Mouse (Mus musculus) adrenal gland, postnatal 10 days (tissue): ENCODE data around the gene Ranbp3l. TPM values are rescaled to one million over a fixed set of nuclear protein-coding genes. Genes with fewer than 3 reads are reported as not detected.
"Not testable (repeated sequence)": the region's sequence is repeated elsewhere in the genome, so short reads cannot be mapped to it uniquely, and the experiment has no call there.

Experiments used
- DNase-seq: peaks from one replicate; pipeline ENCODE4 v3.0.0; 2021; ENCODE audit warnings: mixed read lengths
- long read RNA-seq, 2 experiments: library from polyadenylated mRNA; stranded (forward); transcript quantifications; one replicate each; pipeline ENCODE4 v2.0.0; 2021
- total RNA-seq, 2 experiments: library from RNA; stranded (reverse); gene quantifications; 2 replicates each; pipeline ENCODE4 v1.2.3; 2021

Ranbp3l gene
- total RNA-seq, result under 1 TPM; 0.18 to 0.21 TPM
- long read RNA-seq, experiment 1, result 0 reads
- long read RNA-seq, experiment 2, result 0 reads

DNA sequence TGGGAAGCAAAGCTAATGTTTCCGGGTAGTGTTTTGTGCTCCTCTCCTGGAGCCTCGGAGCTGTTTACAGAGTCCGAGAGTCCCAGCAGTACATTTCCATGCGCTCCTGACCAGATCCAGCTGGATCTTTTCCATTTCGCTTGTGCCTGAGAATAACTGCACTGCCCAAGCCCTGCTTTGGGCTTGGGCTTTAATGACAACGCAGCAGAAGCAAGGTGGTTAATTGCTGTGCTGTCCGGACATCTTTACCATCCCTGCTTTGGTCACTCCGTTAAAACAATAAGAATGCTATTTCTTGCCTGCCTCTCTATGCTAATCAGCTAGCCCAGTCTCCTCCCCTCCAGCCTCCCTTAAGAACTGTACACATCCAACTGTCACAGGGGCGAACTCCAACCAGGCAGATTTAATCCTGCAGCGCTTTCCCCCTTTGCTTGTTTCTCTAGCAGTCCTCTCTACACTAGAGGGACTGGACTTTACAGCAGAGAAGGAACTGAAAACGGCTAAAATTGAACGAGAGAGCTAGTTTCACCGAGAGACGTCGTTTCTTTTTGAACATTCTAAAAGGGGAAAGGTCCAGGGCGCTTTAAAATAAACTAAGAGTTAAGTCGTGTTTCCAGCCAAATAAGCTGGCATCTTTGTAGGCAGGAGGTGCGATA, at the start of gene Ranbp3l:
Gene Ranbp3l (plus strand): TSS at position 377 of the 656 bp plus-strand sequence.
- peak; percentile 18 for DNase-seq

DNA sequence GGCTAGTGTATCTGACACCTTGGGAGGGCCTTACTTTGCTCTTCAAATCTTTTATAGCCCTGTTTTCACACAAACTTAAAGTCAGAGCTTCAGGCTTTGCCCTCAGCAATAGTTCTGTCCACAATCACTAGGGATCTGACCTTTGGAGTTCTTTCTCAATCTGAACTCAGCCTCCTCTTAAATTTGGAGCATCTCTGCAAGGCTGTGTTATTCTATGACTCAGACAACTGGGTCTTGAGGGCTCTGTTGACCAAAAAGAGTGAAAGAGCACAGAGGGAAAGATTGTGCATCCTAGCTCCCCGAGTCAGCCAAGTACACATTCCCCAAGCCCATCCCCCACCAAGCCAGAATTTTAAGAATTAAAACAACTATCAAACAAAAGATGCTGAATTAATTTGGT, 37.7 kb upstream of the Ranbp3l start:
- no peak for DNase-seq

DNA sequence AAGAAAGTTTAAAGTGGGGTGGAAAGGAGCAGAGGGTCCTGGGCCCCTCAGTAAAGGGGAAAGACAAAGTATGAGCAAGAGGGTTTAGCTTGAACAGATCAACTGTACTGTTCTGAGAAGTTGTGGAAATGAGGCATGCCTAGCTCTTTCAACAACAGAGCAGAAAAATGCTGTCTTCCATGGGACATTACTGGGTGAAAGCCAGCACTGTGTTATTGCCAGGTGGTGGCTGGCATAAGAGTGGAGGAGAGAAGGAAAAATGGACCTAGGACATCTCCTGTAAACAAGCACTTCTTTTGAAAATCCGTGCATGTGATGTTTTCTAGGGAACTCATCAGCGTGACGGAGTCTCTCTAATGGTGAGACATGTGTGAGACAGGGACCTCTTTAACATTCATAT, 30.8 kb upstream of the Ranbp3l start:
- peak; percentile 2 for DNase-seq

DNA sequence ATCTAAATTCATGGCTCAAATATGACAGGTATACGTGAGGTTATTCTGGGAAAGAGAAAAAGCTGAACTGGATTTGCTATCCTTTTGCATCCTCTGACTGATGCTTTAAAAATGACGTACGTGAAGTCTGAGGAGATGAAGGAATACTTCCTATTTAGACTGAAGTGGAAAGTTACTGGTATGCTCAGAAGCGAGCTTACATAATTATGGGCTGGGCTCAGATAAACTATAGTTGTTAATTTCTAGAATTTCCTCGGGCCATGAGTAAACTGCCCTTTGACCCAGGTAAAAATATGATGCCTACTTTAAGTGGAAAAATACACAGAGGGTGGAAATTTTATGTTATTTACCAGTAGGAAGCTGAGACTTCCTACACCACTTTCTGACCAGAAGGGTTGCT, 26.9 kb upstream of the Ranbp3l start:
- DNase-seq, result no peak

DNA sequence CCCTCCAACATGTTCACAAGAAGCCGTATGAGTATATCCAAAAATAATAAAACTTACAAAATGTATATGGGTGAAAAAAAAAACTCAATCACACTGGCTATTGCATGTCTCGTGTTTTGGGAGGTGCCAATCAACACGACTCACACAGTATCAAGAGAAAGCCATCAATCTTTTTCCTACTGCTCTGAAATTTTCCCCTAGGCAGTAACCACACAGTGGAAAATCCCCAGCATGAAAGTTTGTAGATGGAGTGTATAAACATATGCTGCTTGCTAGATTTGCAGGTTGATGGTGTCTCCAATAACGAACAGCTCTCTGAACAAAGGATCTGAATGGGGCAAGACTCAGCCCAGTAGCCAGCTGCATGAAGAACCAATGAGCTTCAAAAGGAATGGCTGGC, 16.9 kb upstream of the Ranbp3l start:
- DNase-seq, result no peak

DNA sequence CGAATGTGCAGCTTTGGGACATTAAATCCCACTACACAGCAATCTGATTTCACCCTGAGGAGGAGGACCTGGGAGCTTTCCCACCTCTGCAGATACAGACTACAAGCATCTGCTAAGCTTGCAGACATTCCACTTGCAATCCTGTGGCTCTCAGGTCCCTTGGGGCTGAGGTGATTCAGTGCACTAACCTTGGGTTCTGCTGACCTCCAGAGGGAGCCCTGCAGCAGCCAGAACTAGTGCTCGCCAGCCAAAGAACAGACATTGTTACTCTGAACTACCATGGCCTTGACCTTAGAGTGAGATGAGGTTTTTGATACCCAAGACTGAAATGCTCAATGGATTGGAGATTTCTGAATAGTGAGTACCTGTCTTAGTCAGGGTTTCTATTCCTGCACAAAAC, 4.4 kb upstream of the Ranbp3l start:
- DNase-seq, result peak; percentile 47

DNA sequence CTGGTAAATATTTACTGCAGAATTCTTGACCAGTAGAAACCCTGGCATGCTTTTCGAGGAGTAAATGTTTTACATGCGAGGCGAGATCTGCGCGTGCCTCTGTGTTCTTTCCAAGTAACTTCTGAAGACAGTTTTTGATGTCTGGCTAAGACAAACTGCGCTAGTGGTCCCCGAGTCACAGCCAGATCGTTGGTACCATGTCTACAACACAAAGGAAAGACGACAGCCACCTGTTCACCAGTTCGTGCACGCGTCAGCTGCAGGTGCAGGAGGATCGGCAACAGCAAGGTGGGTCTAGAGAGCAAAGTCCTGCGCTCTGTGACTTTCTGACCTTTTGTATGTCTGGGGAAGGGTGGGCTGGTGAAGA, 463 bp downstream of the Ranbp3l start:
- no peak for DNase-seq

DNA sequence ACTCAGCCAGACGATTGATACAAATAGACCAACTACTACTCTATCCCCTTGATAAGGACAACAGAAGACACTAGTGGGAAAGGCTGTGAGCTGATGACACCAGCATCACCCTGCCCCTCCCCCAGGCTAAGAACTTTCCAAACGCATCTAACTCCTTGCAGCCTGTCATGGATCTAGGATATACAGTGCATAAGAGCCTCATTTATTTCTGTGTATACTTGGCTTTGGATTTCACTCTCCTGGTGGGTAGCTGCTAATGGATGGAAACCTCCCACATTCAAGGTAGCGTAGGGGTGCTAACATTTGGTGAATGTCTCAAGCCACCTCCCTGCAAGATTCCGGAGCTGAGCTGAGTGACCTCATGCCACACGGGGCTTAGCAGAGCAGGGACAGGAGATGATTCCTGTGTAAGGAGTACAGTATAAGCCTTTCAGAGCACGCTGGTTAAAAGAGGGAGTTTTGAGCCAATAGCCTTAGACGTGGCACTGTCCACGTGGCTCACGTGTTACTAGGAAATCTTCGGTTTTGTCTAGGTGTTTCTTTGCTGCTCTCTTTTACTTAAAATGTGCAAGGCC, 1.4 kb downstream of the Ranbp3l start:
- DNase-seq, result no peak

DNA sequence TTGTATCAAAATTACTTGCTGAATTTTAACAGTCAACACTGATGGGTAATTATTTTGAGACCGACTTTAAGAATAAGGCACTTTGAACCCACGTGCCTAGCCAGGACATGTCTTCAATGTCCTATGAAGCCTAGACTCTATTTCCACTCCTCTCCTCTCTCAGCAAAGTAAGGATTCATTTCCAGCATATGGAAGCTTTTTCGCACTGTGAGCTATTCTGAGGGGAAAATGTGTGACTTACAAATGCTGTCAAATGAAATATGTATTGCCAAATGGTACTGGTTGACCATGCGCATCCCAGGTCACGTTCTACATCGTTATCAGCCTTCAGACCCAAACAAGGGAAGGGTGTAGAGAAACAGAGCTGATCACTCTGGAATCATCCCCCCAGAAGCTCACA, 23.5 kb downstream of the Ranbp3l start:
- no peak for DNase-seq

DNA sequence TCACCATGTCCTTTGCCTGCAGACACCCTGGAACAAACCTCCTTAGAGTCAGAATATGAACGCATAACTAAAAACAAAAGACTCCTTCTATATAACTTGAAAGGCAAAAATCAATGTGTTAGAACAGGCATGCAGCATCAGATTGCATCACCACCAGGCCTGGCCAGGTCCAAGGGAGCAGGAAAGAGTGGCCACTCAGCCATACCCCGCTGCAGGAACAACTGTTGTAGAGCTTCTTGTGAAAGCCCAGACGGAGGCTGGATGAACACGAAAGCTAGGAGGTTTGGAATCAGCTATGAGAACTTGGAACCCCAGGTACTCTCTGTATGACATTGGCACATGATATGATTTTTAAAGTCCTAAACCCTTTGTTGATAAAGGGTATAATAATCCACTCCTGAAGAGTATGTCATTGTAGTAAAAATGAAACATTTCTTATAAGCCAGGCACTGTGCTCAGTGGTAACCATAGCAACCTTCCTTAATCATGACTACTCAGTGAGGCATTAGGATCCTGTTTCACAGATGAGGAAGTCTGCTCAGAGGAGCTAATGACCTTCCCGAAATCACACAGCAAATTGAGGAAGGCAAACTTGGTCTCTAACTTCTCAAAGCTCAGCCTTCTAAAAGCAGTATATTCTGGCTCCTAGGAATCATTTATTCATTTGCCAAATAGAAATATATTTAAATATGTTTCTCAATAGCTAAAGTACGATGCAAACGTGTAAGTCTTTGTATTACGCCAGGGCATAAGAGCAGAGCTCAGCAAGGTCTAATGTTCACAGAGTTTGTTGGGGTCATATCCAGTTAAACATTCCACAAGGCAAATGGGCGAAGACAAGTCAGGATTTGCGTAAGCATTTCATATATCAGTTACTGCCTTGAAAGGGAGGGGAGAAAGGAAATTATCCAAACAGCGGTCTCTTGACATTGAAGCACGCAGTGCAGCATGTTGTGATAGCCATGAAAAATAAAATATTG, 24.4 kb downstream of the Ranbp3l start:
- DNase-seq, result no peak

DNA sequence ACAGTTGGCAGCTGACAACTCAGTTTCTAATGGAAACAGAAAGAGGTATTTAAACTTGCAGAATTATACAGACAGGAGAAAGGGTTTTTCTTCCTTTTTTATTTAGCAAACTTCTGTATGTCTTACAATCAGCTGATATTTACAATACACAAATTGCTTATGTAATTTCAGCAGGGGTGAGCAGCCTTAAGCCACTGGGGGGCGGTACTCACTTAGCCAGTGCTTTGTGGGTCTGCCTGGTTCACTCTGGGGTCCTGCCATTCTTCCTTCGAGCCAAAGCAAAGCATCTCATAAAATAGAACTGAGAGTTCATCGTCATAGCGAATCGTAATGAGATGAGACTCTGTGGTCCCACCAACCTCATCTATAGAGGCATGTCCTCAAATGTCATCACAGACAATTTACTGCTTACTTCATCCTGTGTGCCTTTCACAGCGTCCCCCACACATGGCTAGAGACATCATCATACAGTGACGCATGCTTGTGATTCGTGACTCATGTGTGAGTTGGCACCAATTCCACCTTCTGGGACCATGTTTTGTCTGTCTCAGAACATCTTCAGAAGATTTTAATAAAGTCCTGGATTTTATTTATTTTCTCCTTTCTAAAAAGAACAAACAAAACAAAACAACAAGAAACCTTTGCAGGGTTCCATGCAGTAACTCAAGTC, 27.0 kb downstream of the Ranbp3l start:
- DNase-seq, result peak; percentile 42

DNA sequence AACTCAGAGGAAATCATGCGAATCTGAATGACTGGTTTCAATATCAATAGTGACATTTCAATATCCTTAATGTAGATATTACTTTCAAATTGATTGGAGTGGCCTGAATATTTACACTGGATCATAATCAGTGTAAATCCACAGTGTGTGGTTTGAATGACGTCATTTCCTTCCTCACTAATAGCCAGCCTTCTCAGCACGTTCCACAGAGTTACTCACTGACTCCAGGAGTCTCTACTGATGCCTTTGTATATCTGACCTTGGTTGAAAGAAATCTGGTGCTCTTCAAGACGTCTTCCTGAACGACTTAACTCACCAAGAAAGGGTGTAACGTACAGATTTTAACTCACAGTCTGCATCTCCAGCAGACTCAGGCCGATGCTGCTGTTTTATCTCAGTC, 27.7 kb downstream of the Ranbp3l start:
- no peak for DNase-seq

DNA sequence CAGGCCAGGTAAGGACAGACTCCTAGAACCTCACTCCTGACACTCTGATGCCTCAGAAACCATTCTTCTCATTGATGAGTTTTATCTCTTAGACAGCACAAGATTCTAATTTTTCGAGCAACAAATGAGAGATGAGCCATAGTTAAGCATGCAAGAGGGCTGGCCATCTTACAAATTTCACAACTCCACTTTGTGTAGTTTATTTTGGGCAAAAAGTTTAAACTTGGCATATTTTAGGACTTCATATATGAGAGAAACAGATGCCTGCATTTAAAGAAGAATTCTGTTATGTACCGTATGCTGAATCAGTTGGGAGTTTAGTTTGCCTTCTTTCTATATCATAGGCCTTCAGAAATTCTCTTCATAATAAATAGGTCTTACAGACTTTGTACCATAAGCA, 35.0 kb downstream of the Ranbp3l start:
- DNase-seq, result no peak

DNA sequence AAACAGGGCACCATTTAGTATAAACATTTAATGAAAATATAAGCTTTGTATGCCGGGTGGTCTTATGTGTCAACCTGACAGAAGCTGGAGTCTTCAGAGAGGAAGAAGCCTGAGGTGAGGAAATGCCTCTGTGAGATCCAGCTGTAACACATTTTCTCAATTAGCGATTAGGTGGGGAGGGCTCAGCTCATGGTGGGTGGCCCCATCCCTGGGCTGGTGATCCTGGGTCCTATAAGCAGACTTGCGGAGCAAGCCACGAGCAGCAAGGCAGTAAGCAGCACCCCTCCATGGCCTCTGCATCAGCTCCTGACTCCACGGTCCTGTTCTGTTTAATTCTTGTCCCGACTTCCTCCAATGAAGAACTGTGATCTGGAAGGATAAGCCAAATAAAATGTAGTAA, 41.4 kb downstream of the Ranbp3l start:
- no peak for DNase-seq

DNA sequence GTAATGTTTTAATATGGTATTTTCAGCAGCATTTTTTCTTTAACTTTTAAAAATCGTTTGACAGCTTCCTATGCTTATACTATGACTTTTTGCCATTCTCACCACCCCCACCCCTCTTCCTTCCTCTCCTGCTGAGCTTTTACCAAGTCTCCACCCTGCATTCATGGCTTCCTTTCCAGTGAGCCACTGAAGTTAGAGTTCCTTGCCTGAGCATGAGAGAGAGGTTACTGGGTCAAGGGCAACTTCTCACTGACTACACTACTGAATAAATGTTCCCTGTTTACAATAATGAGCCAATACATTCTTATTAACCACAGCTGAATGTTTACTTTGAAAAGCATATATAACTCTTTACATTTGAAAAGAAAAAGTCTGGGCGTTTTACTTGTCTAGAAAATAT, 46.8 kb downstream of the Ranbp3l start:
- no peak for DNase-seq

DNA sequence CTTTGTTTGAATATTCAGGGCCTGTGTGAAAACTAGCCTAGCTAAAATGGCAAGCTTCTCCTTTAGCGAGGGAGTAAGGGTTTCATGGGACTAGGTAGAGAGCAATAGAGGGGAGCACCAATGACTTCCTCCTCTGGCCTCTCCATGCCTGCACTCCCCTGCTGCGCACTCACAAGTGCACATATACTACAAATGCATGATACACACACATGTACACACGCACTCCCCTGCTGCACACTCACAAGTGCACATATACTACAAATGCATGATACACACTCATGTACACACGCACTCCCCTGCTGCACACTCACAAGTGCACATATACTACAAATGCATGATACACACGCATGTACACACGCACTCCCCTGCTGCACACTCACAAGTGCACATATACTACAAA, 47.7 kb downstream of the Ranbp3l start:
- not testable (repeated sequence) for DNase-seq

DNA sequence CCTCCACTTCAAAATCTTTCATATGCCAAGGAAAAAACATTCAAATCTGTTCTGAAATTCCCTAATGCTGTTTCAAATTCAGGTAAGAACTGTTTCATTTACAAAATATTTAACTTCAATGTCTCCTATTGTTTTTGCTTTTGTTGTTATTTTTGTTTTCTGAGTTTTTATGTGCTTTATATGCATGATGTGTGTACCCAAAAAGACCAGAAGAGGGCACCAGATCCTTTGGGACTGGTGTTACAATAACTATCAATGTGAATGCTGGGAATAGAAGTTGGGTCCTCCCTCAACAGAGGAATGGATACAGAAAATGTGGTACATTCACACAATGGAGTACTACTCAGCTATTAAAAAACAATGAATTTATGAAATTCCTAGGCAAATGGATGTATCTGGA, 88.0 kb downstream of the Ranbp3l start:
- DNase-seq, result no peak

DNA sequence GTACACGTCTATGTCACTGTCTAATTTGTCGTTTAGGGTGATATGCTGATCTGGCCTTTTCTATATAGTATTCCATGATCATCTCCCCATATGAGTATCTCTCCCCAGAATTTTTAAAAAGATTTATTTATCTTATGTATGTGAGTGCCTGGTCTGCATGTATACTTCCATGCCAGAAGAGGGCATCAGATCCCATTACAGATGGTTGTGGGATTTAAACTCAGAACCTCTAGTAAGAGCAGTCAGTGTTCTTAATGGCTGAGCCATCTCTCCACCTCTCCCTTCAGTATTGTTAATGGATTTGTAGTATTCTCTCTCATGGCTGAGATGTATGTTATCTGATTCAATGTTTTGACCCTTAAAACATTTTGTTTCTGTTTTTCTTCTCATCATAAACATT, 92.1 kb downstream of the Ranbp3l start:
- no peak for DNase-seq

DNA sequence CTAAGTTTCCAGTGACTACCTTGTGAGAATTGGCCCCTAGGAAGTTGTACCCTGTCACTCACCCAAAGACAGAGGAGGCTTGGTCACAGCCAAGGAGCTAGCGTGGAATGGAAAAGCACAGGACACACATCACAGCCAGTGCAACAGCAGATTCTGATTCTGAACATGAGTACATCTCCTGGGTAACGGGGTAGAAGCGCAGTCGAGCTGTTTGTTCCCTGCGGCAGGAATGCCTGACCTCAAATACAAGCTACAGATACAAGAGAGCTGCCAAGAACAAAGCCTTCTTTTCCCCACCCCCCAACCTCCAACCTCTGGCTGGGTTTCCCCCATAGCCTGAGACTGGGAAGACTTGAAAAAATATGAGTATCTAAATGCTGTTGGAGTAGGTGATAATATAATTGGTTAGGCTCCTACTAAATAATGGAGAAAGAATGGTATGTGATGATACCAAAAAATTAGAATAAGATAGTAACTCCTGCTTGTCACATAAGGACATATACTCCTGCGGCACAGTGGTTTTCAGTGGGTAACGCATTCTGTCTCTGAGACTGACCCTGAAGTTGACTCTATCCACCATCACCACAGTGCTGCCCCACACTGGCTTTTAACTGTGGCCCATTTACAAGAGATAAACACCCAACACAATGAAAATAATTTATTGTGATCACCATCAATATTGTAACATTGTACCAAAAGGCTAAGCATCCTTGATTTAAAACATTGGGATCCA, 93.6 kb downstream of the Ranbp3l start:
- no peak for DNase-seq

DNA sequence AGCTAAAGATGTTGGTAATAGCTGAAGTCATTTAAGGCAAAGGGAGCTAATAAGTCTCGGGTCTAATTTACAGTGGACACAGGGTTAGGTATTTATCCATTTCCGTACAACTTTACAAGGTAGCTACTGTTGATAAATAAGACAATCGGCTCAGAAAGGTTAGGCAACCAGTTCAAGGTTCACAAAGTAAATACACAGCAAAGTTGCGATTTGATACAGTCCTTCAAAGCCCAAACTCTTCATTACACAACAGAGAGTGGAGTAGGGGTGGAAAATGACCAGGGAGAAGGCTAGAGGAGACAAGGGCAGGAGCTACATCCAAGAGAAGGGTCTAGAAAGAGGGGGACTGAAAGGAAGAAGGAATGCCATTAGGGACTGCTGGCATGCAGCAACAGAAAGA, 101.1 kb downstream of the Ranbp3l start:
- no peak for DNase-seq

DNA sequence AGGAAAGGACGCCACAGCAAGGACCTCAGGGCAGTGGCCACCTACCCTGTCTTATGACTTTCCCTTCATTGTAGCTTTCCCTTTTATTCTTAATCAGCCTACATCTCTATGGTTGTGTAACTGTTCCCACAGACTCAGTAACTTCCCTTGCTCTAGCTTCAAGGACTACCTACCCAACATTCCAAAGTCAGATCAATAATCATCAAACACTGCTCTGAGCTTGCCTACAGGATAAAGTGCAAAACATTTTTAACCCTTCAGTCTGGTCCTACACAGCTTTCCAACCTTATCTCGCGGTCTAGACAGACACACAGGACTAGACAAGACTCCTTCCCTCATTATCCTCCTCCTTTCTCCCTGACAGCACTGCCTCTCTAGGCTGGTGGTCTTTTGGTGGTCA, 102.6 kb downstream of the Ranbp3l start:
- no peak for DNase-seq
